Mouse (Mus musculus): ENCODE results near the gene Mboat7.

- TF ChIP-seq POLR2A (IDR thresholded peaks at IDR 0.05; ENCODE audit: insufficient read depth, low read depth, low read length) (no peak), CTCF (IDR thresholded peaks at IDR 0.05; ENCODE audit: insufficient read depth, low read depth, low read length) (no peak)
These were observed 47.1 kb downstream of the Mboat7 start for GRCm38 (mm10) chr7:3646188-3646587.
